In genomic region chr4:108461262-108461903, GRCm38 (mm10) we compare ENCODE assay signal across 8 mouse cellular contexts. TPM values are rescaled to one million over a fixed set of nuclear protein-coding genes. Genes with fewer than 3 reads are reported as not detected.
DNase-seq lines count a peak whose midpoint lies in the region; ATAC-seq and TF ChIP-seq lines count a peak whose summit lies in the region.

No protein-coding gene starts in this region.

- peak overlapping the region; percentile 86 for H3K4me2 ChIP-seq in limb, embryonic 11.5 days (ENCODE audit: low read depth, severe bottlenecking)
- H3K4me2 ChIP-seq in neural tube, embryonic 15.5 days = peak overlapping the region; percentile 66

- no peak for ATAC-seq in limb, embryonic 11.5 days (ENCODE audit: insufficient number of reproducible peaks, low FRiP score, low TSS enrichment, low read depth)
- no peak for ATAC-seq in neural tube, embryonic 15.5 days (ENCODE audit: low FRiP score)

- H3K27me3 ChIP-seq in limb, embryonic 11.5 days (ENCODE audit: control insufficient read depth, insufficient read depth, low read length) = no peaks in the 10 kb centered on the region
- H3K27me3 ChIP-seq in neural tube, embryonic 15.5 days (replicated peaks) = no peaks in the 10 kb centered on the region

- H3K4me1 ChIP-seq in lung, adult 2 months (ENCODE audit: control insufficient read depth, insufficient read depth, low read length) = peaks cover 6% of the 10 kb centered on the region; the same call in 1 of the 2 replicates
- peaks cover 6% of the 10 kb centered on the region for H3K4me1 ChIP-seq in embryonic fibroblast, embryonic 13.5 days (ENCODE audit: control insufficient read depth, insufficient read depth, low read length)
- H3K4me1 ChIP-seq in limb, embryonic 11.5 days (ENCODE audit: control insufficient read depth, insufficient read depth, low read length) = peaks cover 7% of the 10 kb centered on the region
- peaks cover 18% of the 10 kb centered on the region for H3K4me1 ChIP-seq in neural tube, embryonic 15.5 days

- no peak for TF ChIP-seq CTCF in lung, adult 2 months (IDR thresholded peaks at IDR 0.05; ENCODE audit: insufficient read depth, low read length)
- no peak for TF ChIP-seq CTCF in embryonic fibroblast, embryonic 13.5 days (IDR thresholded peaks at IDR 0.05; ENCODE audit: borderline replicate concordance, insufficient read depth, low read length)

- H3K9me3 ChIP-seq in limb, embryonic 11.5 days (ENCODE audit: control insufficient read depth, low read length) = no peaks in the 10 kb centered on the region
- no peaks in the 10 kb centered on the region for H3K9me3 ChIP-seq in neural tube, embryonic 15.5 days (replicated peaks)

- H3K9ac ChIP-seq in limb, embryonic 11.5 days (ENCODE audit: low read length) = no peak overlapping the region
- no peak overlapping the region; the same call in 1 of the 2 replicates for H3K9ac ChIP-seq in neural tube, embryonic 15.5 days (replicated peaks)

- 10% methylated on average over 5 of the region's 5 CpGs for WGBS in lung, adult 2 months
- WGBS in limb, embryonic 11.5 days = 62% methylated on average over 5 of the region's 5 CpGs
- 57% methylated on average over 5 of the region's 5 CpGs for WGBS in neural tube, embryonic 15.5 days

- peaks cover 2% of the 10 kb centered on the region; the same call in 1 of the 2 replicates for H3K36me3 ChIP-seq in limb, embryonic 11.5 days (ENCODE audit: control insufficient read depth, insufficient read depth, low read length)
- H3K36me3 ChIP-seq in neural tube, embryonic 15.5 days = no peaks in the 10 kb centered on the region

- no peak for TF ChIP-seq POLR2A in lung, adult 2 months (IDR thresholded peaks at IDR 0.05; ENCODE audit: borderline replicate concordance, extremely low read depth, low read depth, low read length)
- no peak for TF ChIP-seq POLR2A in embryonic fibroblast, embryonic 13.5 days (IDR thresholded peaks at IDR 0.05; ENCODE audit: low read depth, low read length)

- DNase-seq in lung, adult 2 months = no peak
- DNase-seq in lung, postnatal 14 days = no peak
- DNase-seq in limb, embryonic 11.5 days (ENCODE audit: low spot score) = no peak
- DNase-seq in gastrocnemius, postnatal 4 days (ENCODE audit: low spot score in 2 of 2) = no peak
- DNase-seq in T-cell, adult 2 months (ENCODE audit: low spot score) = no peak
- DNase-seq in embryo, embryonic 9.5 days (ENCODE audit: extremely low spot score) = no peak

- H3K4me3 ChIP-seq in lung, adult 2 months (replicated peaks; ENCODE audit: extremely low read depth, low read depth, low read length) = peak overlapping the region; percentile 16
- 0 out of 2 replicates have a peak overlapping the region, but pooled peaks have one; percentile 10 for H3K4me3 ChIP-seq in embryonic fibroblast, embryonic 13.5 days (ENCODE audit: insufficient read depth, low read length)
- H3K4me3 ChIP-seq in limb, embryonic 11.5 days (ENCODE audit: low read depth, low read length) = peak overlapping the region; percentile 98
- peak overlapping the region; percentile 70 for H3K4me3 ChIP-seq in neural tube, embryonic 15.5 days (replicated peaks)

- H3K27ac ChIP-seq in embryonic fibroblast, embryonic 13.5 days (ENCODE audit: insufficient read depth, low read length) = no peak overlapping the region
- no peak overlapping the region for H3K27ac ChIP-seq in limb, embryonic 11.5 days (replicated peaks; ENCODE audit: low read depth, low read length)
- no peak overlapping the region for H3K27ac ChIP-seq in neural tube, embryonic 15.5 days (replicated peaks)

RNA-seq across cellular contexts. Expression of gene Tut4, which starts 2.2 kb away (rescaled TPM):
- 31.3 and 35.0 TPM in 2 replicates for polyA plus RNA-seq in lung, adult 2 months (2012; rRNA removed)
- polyA plus RNA-seq in embryonic fibroblast, embryonic 13.5 days (2011; ENCODE audit: insufficient read length, low read depth, missing spikeins) = 32.3 and 45.1 TPM in 2 replicates
- polyA plus RNA-seq in limb, embryonic 11.5 days (2014; fragmentation: Nextera tagmentation; extraction: Ambion mirVana) = 124 and 125 TPM in 2 replicates
- 49.4 and 52.0 TPM in 2 replicates for polyA plus RNA-seq in neural tube, embryonic 15.5 days (2015; fragmentation: Nextera tagmentation; extraction: Ambion mirVana)
- total RNA-seq in gastrocnemius, postnatal 4 days (2021) = 10 to 100 TPM; 39.6 to 42.8 TPM

RNA-seq across cellular contexts. Expression of gene Gpx7, which starts 54.6 kb away (rescaled TPM):
- 26.3 and 26.5 TPM in 2 replicates for polyA plus RNA-seq in lung, adult 2 months (2012; rRNA removed)
- polyA plus RNA-seq in embryonic fibroblast, embryonic 13.5 days (2011; ENCODE audit: insufficient read length, low read depth, missing spikeins) = 45.3 and 64.1 TPM in 2 replicates
- polyA plus RNA-seq in limb, embryonic 11.5 days (2014; fragmentation: Nextera tagmentation; extraction: Ambion mirVana) = 51.7 and 53.6 TPM in 2 replicates
- polyA plus RNA-seq in neural tube, embryonic 15.5 days (2015; fragmentation: Nextera tagmentation; extraction: Ambion mirVana) = 36.9 and 37.9 TPM in 2 replicates
- 10 to 100 TPM; 38.8 to 41.9 TPM for total RNA-seq in gastrocnemius, postnatal 4 days (2021)

Comparison
In these comparisons a context has a peak if more than half of its experiments do, and no peak if none do; other contexts are left out.
1. H3K4me3 ChIP-seq: peak in every context shown above with its lines; median percentile 98 in limb, embryonic 11.5 days; 70 in neural tube, embryonic 15.5 days; 16 in lung, adult 2 months; 10 in embryonic fibroblast, embryonic 13.5 days.